In genomic region chr19:17715281-17715955, GRCm38 (mm10) we compare ENCODE assay signal across 11 mouse cellular contexts.
DNase-seq lines count a peak whose midpoint lies in the region; ATAC-seq and TF ChIP-seq lines count a peak whose summit lies in the region.
"Had no signal": no experiment of that assay in that cellular context is flagged by ENCODE, and none has a peak within 500 bp of the region (broad histone marks: within the 10 kb centered on the region; RNA-seq: fewer than 3 reads in every experiment).

No protein-coding gene starts in this region.

- no peaks in the 10 kb centered on the region for H3K36me3 ChIP-seq in hindbrain, embryonic 13.5 days
- no peaks in the 10 kb centered on the region for H3K36me3 ChIP-seq in hindbrain, embryonic 10.5 days
- no peaks in the 10 kb centered on the region for H3K36me3 ChIP-seq in embryonic facial prominence, embryonic 11.5 days (replicated peaks; ENCODE audit: control insufficient read depth, insufficient read depth, low read depth, low read length)
- H3K36me3 ChIP-seq in hindbrain, postnatal 0 days (ENCODE audit: insufficient read depth, low read length), result no peaks in the 10 kb centered on the region
- H3K36me3 ChIP-seq: liver, embryonic 12.5 days had no signal

- WGBS in hindbrain, embryonic 13.5 days, result 77% methylated on average over 9 of the region's 9 CpGs
- 86% methylated on average over 9 of the region's 9 CpGs for WGBS in hindbrain, embryonic 10.5 days
- WGBS in embryonic facial prominence, embryonic 11.5 days, result 70% methylated on average over 9 of the region's 9 CpGs
- 62% methylated on average over 9 of the region's 9 CpGs for WGBS in hindbrain, postnatal 0 days

- no peak overlapping the region for H3K4me3 ChIP-seq in hindbrain, embryonic 13.5 days
- no peak overlapping the region for H3K4me3 ChIP-seq in hindbrain, embryonic 10.5 days
- no peak overlapping the region for H3K4me3 ChIP-seq in embryonic facial prominence, embryonic 11.5 days (ENCODE audit: low read depth, low read length)
- H3K4me3 ChIP-seq in hindbrain, postnatal 0 days (ENCODE audit: low read length), result no peak overlapping the region
- H3K4me3 ChIP-seq: liver, embryonic 12.5 days had no signal

- ATAC-seq in hindbrain, embryonic 13.5 days (ENCODE audit: low FRiP score), result peak; percentile 43; the same call in 1 of the 2 replicates
- ATAC-seq in embryonic facial prominence, embryonic 11.5 days (replicated peaks; ENCODE audit: insufficient number of reproducible peaks, low FRiP score, low TSS enrichment, low read depth), result no peak
- peak; percentile 64 for ATAC-seq in hindbrain, postnatal 0 days
- ATAC-seq in megakaryocyte progenitor cell, adult 5-6 weeks (replicated peaks; ENCODE audit: poor library complexity), result no peak
- ATAC-seq: liver, embryonic 12.5 days had no signal

- H3K27ac ChIP-seq in hindbrain, embryonic 13.5 days, result no peak overlapping the region
- H3K27ac ChIP-seq in hindbrain, embryonic 10.5 days, result no peak overlapping the region
- no peak overlapping the region for H3K27ac ChIP-seq in embryonic facial prominence, embryonic 11.5 days (replicated peaks; ENCODE audit: low read depth, low read length)
- no peak overlapping the region for H3K27ac ChIP-seq in hindbrain, postnatal 0 days
- H3K27ac ChIP-seq: liver, embryonic 12.5 days had no signal

- TF ChIP-seq CTCF in hindbrain, postnatal 0 days (IDR thresholded peaks at IDR 0.05; ENCODE audit: low read depth), result no peak

- H3K9me3 ChIP-seq in hindbrain, embryonic 13.5 days, result no peaks in the 10 kb centered on the region
- H3K9me3 ChIP-seq in hindbrain, embryonic 10.5 days, result no peaks in the 10 kb centered on the region
- no peaks in the 10 kb centered on the region for H3K9me3 ChIP-seq in embryonic facial prominence, embryonic 11.5 days (replicated peaks; ENCODE audit: control insufficient read depth, low read length)
- no peaks in the 10 kb centered on the region for H3K9me3 ChIP-seq in hindbrain, postnatal 0 days (ENCODE audit: low read length)
- H3K9me3 ChIP-seq: liver, embryonic 12.5 days had no signal

- H3K4me1 ChIP-seq in hindbrain, embryonic 13.5 days (replicated peaks), result no peaks in the 10 kb centered on the region
- H3K4me1 ChIP-seq in hindbrain, embryonic 10.5 days (replicated peaks), result no peaks in the 10 kb centered on the region
- no peaks in the 10 kb centered on the region for H3K4me1 ChIP-seq in embryonic facial prominence, embryonic 11.5 days (ENCODE audit: control insufficient read depth, insufficient read depth, low read length)
- H3K4me1 ChIP-seq in hindbrain, postnatal 0 days (ENCODE audit: insufficient read depth, low read length), result no peaks in the 10 kb centered on the region
- H3K4me1 ChIP-seq: liver, embryonic 12.5 days had no signal

- no peaks in the 10 kb centered on the region for H3K27me3 ChIP-seq in hindbrain, embryonic 13.5 days
- H3K27me3 ChIP-seq in hindbrain, embryonic 10.5 days (ENCODE audit: insufficient read depth, poor library complexity, severe bottlenecking), result no peaks in the 10 kb centered on the region
- no peaks in the 10 kb centered on the region for H3K27me3 ChIP-seq in embryonic facial prominence, embryonic 11.5 days (ENCODE audit: control insufficient read depth, insufficient read depth, low read length)
- H3K27me3 ChIP-seq in hindbrain, postnatal 0 days (ENCODE audit: insufficient read depth, low read length), result no peaks in the 10 kb centered on the region
- H3K27me3 ChIP-seq: liver, embryonic 12.5 days had no signal

- no peak overlapping the region for H3K9ac ChIP-seq in hindbrain, embryonic 13.5 days
- no peak overlapping the region for H3K9ac ChIP-seq in embryonic facial prominence, embryonic 11.5 days (replicated peaks; ENCODE audit: low read length)
- no peak overlapping the region for H3K9ac ChIP-seq in hindbrain, postnatal 0 days (replicated peaks; ENCODE audit: low read length)
- H3K9ac ChIP-seq: liver, embryonic 12.5 days had no signal

- no peak overlapping the region for H3K4me2 ChIP-seq in hindbrain, embryonic 13.5 days
- no peak overlapping the region for H3K4me2 ChIP-seq in embryonic facial prominence, embryonic 11.5 days (ENCODE audit: low read depth, low read length)
- no peak overlapping the region for H3K4me2 ChIP-seq in hindbrain, postnatal 0 days (ENCODE audit: low read depth, low read length)
- H3K4me2 ChIP-seq: liver, embryonic 12.5 days had no signal

- no peak for DNase-seq in hindbrain, embryonic 10.5 days (ENCODE audit: low spot score)
- peak; percentile 1 for DNase-seq in R1 (ENCODE audit: low read depth, low spot score)
- peak; percentile 16 for DNase-seq in embryonic facial prominence, embryonic 11.5 days (ENCODE audit: low spot score)
- peak; percentile 54 for DNase-seq in hindbrain, postnatal 0 days (ENCODE audit: low spot score)
- DNase-seq in spleen, adult 12 weeks (ENCODE audit: low spot score), result no peak
- no peak for DNase-seq in cerebellum, postnatal 25 days
- DNase-seq: layer of hippocampus, adult 9-11 months; thymus, postnatal 25 days had no signal

Comparison
In these comparisons a context has a peak if more than half of its experiments do, and no peak if none do; other contexts are left out.
1. DNase-seq: peak in R1 (single experiment), embryonic facial prominence, embryonic 11.5 days (single experiment) and hindbrain, postnatal 0 days (single experiment); none in hindbrain, embryonic 10.5 days (single experiment), spleen, adult 12 weeks (single experiment) and cerebellum, postnatal 25 days (0 of 2).
2. ATAC-seq: peak in hindbrain, embryonic 13.5 days (single experiment) and hindbrain, postnatal 0 days (single experiment); none in embryonic facial prominence, embryonic 11.5 days (single experiment) and megakaryocyte progenitor cell, adult 5-6 weeks (single experiment).